Mouse (Mus musculus) large intestine, adult 2 months (tissue): Measurements from ENCODE around the gene Mtx1. TPM values are rescaled to one million over a fixed set of nuclear protein-coding genes. Genes with fewer than 3 reads are reported as not detected.
"Not testable (repeated sequence)": the region's sequence is repeated elsewhere in the genome, so short reads cannot be mapped to it uniquely, and the experiment has no call there.

Experiments
- DNase-seq: peaks from one replicate; pipeline ENCODE4 v3.0.0-alpha.2; 2012; ENCODE audit warnings: low read depth, low spot score
- WGBS: fragments of 180-500 bp; shearing (Covaris S2); methylation state at CpG from one replicate; pipeline ENCODE4 v1.1.7; 2018; 5-methylcytosine and 5-hydroxymethylcytosine counted together
- polyA plus RNA-seq: library from polyadenylated mRNA; depleted of rRNA; stranded (reverse); fragments of >200 nt; gene quantifications from 2 replicates; pipeline ENCODE4 v1.2.3, GENCODE M21; 2012

Gene Mtx1
- polyA plus RNA-seq, 1 experiment, result 186 TPM

DNA sequence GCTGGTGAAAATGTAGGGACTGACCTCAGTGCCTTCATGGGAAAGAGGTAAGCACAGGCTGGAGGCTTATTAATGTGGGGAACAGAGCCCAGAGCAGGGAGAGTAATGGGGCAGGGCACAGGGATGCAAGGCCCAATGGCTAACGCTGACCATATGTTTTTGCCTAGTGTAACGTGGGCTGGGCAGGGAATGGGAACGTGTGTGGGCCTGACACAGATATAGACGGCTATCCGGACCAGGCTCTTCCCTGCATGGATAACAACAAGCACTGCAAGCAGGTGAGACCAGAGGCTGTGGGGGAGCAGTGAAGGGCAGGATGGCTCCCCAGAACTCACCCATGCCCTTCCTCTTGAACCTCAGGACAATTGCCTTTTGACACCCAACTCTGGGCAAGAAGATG, 5.7 kb downstream of the Mtx1 start:
- DNase-seq, result no peak
- WGBS, result 83% methylated on average over 5 of the region's 5 CpGs

DNA sequence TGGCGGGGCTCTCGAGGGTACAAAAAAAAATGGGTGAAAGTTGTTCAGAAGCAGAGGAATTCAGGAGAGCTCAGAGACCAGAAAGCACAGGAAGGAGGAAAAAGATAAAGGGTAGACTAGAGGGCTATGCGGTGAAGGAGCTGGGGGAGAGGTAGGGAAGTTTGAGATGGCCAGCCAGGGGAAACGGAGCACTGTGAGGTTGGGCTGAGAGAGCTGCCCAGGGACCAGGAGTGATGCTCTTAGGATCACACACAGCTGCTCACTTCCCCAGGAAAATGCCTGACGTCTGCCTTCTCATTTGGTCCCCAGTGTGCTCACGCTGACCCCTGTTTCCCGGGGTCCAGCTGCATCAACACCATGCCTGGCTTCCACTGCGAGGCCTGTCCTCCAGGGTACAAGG, 7.3 kb downstream of the Mtx1 start:
- DNase-seq, result no peak
- 60% methylated on average over 8 of the region's 8 CpGs for WGBS

DNA sequence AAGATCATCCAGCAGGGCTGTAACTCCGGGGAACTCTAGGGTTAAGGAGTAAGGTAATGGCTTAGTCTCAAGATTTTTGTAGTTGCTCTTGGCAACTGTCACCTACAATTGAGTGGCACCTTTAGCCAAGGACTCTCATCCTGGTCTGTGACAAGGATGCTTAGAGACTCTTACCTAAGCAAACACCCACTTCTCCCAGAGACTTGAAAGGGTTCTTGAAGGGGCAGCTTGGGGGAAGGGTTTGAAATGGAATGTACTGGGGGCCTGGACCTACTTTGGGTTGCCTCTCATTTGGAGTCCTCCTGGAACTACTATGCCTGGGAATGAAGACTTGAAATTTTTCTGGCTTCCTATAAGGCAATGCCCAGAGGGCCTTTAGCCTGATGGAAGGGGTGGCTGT, 8.6 kb downstream of the Mtx1 start:
- no peak for DNase-seq
- WGBS, result 93% methylated on average over 1 of the region's 1 CpGs

DNA sequence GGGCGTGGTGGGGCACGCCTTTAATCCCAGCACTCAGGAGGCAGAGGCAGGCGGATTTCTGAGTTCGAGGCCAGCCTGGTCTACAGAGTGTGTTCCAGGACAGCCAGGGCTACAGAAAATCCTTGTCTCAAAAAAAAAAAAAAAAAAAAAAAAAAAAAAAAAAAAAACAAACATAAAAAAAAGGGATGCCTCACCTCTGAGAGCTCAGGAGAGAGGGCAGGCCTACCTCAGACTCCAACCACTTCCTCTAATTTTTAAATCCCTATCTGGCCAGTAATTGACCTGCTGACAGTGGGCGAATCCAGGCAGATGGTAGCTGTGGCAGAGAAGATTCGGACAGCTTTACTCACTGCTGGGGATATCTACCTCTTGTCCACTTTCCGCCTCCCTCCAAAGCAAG, 10.5 kb downstream of the Mtx1 start:
- DNase-seq, result not testable (repeated sequence)
- WGBS, result 71% methylated on average over 7 of the region's 7 CpGs

DNA sequence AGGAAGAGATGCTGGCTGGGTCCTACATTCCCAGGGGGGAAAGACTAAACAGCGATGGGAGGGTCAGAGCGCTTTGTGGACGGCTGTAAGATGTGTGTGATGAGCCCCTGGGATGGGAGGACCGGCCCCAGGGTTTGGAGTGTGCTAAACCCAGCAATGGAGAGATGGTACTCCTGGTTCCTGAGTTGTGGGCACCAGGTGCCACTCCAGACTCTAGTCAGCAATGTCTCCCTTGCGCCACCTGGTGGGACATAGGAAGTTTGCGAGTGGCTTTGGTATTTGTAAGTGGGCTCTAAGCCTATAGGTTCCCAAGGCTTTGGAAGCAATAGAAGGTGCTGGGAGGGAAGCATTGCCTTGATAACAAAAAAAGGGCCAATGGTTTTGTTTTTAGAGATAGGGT, 11.0 kb downstream of the Mtx1 start:
- DNase-seq, result no peak
- WGBS, result under 1% methylated on average over 6 of the region's 6 CpGs

DNA sequence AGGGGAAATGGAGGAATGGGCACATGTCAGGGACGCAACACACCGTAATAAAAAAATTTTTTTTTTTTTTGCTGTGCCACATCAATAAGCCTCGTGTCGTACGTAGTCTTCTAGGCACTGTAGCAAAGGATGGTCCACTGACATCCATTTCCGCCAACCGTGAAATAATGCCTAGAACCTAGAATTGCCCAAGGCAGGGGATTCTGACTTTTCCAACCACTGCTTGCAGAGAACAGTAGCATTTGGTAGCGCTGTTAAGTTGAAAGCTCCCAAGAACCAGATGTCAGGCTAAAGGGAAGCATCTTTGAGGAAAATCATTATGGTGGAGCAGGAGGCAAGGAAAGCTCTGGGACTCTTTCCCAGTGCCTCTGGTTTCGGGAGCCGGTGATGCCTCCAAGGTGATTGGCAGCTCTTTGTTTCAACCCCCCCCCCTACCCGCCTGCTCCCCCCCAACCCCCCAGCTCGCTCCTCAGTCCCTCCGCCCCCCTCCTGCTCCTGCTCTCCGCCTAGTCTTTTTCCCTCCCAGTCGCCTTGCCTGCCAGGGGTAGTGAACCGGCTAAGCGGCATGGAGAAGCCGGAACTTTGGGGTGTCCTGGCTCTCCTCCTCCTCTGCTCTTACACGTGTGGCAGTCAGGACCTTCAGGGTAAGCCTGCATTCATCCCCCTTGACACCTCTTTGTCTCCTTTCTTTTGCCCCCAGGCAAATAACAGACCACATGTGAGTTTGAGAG, 12.0 kb downstream of the Mtx1 start, which contains the start of gene Thbs3:
Gene Thbs3 (plus strand): TSS at position 500 of the 731 bp plus-strand sequence.
- no peak for DNase-seq

DNA sequence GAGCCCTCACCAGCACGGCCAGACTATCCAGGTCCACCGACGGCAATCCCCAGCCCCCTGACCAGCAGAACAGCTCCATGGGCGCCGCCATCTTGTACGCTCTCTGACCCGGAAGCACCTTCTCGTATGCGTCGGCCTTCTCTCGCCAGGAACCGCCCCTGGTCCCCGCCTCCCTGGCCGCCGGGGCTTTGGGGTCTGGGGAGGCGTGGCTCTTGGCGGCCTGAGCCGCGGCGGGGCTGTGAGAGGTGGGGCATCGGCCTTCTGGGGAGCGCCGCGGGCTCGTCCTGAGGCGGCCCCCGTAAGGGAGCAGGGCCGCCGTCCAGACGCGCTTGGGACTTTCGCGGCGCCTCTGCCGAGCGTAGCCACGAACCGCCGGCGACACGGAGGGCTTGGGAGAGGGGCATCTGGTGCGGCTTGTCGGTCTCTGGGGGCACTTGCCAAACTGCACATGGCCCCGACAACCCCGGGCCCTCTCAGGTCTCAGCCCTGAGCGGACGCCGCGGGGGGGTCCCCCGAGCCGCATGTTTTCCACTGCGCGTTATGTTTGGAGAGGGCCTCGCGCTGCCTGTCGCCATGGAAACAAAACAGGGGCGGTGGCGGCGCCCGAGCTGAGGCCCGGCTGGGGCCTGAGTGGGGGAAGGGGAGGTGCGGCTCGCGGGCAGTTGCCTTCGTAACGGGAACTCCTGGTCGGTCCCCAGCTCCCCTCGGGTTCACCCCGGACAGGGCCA, 12.9 kb downstream of the Mtx1 start:
- 1% methylated on average over 68 of the region's 69 CpGs for WGBS
- no peak for DNase-seq

More for the DNA sequence above, 12.0 kb downstream of the Mtx1 start, which contains the start of gene Thbs3:
- WGBS, result 3% methylated on average over 19 of the region's 19 CpGs

DNA sequence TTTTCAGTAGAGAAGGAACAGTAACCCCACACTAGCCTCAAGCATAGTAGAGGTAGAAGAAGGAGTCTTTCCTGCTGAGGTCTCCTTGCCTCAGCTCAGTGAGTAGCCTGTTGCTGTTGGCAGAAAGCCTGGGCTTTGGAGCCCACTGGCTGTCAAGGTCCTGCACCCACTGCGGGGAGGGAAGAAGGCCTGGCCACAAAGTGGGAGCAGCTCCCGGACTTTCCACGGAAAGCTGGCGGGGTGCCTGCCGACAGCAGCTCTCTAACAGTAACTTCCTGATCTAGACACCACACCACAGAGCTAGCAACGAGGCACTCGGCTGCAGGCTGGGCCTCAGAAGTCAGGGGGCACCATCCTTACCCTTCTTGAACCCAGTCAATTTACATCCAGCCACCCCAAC, 16.2 kb downstream of the Mtx1 start:
- 52% methylated on average over 7 of the region's 7 CpGs for WGBS
- DNase-seq, result no peak

DNA sequence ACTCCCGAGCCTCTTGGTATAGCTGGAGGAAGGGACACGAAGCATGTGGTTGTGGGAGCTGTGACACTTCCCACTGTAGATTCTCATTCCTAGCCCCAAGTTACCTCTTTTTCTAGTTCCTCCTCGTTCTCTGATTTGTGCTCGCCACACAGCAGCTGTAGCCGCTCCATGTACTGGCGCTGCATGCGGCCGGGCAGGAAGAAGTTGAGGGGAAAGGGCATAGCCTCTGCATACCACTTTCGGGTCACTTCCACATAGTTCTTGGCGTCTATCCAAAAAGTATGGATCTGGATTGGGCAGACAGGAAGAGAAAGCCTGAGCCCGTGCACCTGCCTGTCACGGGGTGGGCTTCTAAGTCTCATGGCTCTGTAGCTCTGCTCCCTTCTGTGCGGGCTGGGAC, 16.7 kb downstream of the Mtx1 start:
- no peak for DNase-seq
- 68% methylated on average over 13 of the region's 13 CpGs for WGBS

DNA sequence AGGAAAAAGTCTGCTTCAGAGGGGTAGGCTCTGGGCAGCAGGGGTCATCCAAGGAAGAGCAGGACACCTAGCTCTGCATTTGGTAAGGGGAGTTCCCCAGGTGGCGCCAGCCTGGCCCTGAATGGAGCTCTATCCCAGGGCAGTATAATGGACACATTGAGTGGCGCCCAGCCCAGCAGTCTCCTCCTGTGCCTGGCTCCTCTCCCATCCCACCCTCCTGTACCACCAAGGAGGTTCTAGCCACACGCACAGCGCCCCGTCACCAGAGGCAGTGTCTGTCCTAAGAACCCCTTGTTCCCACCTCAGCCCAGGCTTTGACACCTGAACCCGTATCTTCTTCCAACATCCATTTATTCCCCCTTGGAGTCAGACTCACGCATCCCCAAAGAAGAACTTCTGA, 17.2 kb downstream of the Mtx1 start:
- DNase-seq, result no peak
- WGBS, result 93% methylated on average over 7 of the region's 7 CpGs

DNA sequence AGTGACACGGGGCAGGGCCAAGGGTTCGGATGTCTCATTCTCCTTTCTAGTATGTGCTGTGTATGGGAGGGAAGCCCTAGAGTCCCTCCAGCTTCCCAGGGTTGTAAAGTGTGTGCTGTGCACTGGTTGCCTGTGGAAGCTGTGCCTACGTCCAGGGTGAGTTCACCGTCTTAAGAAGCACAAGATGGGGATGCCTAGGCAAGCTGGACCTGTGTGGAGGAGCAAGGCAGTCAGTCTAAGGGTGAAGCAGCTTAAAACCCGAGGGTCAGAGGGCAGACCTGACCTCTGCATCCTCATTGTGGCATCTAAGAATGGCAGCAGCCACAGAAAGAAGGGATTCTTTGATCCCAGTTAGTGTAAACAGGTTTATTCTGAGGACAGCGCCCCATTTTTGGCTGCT, 18.2 kb downstream of the Mtx1 start:
- no peak for DNase-seq
- WGBS, result 87% methylated on average over 6 of the region's 6 CpGs

DNA sequence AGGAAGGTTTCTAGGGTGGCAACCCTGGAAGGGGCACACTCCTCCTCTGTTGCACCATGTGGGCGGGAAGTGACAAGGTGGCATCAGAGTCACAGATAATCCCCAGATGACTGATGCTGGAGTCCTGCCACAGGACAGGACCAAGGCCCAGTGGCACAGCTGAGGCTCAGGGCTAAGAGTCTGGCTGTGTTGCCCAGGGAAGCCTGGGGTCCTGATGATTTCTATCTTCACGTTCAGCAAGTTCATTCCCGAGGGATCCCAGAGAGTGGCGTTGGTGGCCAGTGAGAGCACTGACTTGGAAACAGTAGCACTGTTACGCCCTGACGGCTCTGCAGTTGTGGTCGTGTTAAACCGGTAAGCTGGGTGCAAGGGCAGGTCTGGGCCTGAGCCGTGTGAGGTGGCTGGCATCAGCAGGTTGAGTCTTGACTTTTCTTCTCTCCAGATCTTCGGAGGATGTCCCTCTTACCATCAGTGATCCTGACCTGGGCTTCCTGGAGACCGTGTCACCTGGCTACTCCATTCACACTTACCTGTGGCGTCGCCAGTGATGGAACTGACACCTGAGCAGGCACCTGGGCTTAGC, 18.7 kb downstream of the Mtx1 start:
- 91% methylated on average over 13 of the region's 13 CpGs for WGBS

DNA sequence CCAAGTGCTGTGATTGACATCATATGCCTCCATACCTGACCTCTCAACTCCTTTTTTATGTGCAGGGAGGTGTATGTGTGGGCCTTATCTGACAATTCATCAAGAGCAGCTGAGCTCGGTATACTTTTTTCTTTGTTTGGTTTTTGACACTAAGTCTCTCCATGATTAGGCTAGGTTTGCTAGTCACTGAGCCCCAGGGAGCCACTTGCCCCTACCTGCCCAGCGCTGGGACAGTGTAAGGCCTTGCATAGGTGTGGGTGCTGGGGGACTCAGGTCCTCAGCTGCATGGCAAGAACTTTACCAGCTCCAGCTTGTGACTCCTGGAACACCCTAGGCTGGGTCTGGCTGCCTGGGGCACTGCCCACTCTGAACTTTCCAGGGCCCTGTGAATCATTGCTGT, 20.2 kb downstream of the Mtx1 start:
- WGBS, result 64% methylated on average over 2 of the region's 2 CpGs
- no peak for DNase-seq

More for the DNA sequence above, 18.7 kb downstream of the Mtx1 start:
- DNase-seq, result no peak

DNA sequence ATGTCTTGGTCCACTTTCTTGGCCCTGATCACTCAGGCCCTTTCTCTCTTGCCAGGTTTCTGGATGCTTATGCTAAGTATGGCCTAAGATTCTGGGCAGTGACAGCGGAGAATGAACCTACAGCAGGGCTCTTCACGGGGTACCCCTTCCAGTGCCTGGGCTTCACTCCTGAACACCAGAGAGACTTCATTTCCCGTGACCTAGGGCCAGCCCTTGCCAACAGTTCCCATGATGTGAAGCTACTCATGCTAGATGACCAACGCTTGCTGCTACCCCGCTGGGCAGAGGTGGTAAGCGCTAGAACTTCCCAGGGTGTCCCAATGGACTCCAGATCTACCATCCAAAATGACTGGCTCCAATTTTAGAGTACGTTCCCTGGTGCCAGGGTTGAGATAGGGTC, 20.8 kb downstream of the Mtx1 start:
- DNase-seq, result no peak
- 94% methylated on average over 7 of the region's 7 CpGs for WGBS

DNA sequence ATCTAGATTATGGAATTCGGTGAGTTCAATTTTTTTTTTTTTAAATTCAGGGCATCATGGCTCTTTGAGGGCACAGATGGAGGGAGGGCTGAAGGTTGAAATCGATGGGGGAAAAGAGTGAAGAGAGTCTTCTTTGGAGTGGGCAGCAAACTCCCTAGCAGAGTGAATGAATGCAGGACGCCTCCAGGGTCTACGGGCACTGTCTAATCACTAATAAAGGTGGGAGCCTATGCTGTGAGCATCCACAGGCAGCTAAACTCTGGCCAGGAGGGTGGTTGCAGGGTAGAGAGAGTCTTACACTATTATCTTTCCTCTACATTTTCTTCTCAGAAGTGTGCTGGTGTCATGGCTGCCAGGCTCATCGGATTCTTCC, 23.8 kb downstream of the Mtx1 start:
- no peak for DNase-seq
- 21% methylated on average over 5 of the region's 5 CpGs for WGBS

DNA sequence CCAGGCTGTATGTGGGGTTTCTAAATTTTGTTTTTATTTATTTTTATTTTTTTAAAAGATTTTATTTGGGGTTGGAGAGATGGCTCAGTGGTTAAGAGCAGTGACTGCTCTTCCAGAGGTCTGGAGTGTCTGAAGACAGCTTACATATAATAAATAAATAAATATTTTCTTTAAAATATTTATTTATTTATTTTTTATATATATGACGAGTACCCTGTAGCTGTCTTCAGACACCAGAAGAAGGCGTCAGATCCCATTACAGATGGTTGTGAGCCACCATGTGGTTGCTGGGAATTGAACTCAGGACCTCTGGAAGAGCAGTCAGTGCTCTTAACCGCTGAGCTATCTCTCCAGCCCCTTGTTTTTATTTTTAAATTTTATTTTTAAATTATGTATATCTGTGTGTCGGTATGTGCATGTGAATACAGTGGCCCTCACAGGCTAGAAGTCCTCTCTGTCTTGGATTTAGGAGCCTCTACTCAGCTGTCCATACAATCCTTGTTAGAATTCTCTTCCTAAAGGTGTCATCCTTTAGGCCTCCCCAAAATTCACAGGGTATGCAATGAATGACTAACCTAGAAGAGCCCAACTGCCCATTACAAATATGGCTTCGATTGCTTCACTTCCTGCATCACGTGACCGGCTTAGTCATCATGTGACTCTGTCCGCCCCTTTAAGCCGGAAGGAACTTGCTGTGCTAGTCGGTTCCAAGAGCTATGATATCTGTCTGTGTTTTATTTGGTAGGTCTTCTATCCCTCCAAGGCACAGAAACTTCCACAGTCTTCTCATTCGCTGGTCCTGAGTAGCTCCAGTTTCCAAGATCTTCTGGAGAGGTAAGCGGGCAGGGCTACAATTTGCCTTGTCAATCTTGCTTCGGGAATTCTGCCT, 24.4 kb downstream of the Mtx1 start, which contains the start of gene Gba:
Gene Gba (plus strand): TSS at position 676 of the 889 bp plus-strand sequence.
- DNase-seq, result peak; percentile 83
- WGBS, result 18% methylated on average over 13 of the region's 13 CpGs

DNA sequence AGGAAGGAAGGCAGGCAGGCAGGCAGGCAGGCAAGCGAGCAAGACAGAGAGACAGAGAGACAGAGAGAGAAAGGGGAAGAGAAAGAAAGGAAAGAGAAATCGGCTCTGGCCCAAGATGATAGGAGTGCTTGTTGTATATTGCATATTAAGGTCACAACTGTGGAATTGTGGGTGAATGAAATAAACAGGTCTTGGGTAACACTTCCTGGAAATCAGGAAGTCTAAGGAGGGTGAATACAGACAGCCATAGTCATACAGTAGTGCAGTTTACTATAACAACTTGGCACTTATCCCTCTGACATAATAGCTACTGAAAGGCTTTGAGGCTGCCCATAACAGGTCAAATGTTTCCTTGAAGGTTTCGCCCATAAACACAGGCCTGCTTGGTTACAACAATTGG, 27.0 kb downstream of the Mtx1 start:
- 50% methylated on average over 3 of the region's 3 CpGs for WGBS

DNA sequence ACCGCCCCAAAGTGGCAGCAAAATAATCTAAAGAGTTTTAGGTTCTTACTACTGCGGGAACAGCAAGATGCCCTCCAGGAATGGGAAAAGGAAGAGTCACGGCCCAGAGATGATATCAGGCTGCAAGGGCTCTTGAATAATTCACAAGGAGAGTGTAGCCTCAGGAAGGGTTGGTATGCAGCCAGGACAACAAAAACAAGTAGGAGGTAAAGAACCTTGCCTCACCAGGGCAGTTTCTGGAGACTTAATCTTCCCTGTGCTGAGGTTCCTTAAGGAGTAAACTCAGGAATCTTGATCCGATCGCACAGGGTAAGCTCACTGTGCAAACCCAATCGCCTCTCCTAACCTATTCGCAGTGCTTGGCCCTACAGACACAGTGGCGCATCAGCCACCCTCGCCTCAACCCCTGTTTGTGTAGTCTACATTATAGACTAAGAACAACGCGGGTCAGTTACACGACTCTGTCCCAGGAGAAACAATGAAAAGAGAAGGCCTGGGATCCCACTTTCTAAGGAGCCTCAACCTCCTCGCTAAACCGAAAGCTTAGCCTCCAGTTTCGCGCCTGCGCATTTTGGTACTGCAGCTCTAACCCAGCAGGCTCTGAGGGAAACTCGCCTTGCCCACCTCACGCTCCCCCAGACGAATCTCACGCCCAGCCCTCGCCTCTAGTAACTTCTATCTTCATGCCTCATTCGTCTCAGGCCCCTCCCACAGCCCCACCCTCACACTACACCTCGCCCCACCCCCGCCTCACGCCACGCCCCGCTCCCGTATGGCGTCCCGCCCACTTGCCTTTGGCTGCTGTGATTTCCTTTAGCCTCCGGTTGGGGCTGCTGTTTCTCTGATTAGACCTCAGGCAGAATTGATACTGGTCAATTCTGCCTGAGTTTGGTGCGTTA, 30.7 kb downstream of the Mtx1 start:
- 6% methylated on average over 33 of the region's 33 CpGs for WGBS

More for the DNA sequence above, 27.0 kb downstream of the Mtx1 start:
- DNase-seq, result no peak

DNA sequence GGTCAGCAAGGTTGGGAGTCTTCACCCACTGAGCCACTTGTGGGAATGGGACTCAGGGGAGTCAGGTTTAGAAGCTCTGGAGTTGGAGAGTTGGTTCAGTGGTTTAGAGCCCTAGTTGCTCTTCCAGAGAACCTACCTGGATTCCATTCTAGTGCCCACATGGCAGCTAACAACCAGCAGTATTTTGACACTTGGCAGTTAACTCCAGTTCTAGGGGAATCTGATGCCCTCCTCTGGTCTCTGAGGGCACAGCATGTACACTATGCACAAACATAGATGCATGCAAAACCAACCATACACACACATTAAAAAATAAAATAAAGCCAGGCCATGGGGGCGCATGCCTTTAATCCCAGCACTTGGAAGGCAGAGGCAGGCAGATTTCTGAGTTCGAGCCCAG, 33.0 kb downstream of the Mtx1 start:
- no peak for DNase-seq
- WGBS, result 90% methylated on average over 2 of the region's 2 CpGs

More for the DNA sequence above, 30.7 kb downstream of the Mtx1 start:
- DNase-seq, result peak; percentile 64
